ENCODE assay signal across 20 mouse cellular contexts in the genomic region with DNA sequence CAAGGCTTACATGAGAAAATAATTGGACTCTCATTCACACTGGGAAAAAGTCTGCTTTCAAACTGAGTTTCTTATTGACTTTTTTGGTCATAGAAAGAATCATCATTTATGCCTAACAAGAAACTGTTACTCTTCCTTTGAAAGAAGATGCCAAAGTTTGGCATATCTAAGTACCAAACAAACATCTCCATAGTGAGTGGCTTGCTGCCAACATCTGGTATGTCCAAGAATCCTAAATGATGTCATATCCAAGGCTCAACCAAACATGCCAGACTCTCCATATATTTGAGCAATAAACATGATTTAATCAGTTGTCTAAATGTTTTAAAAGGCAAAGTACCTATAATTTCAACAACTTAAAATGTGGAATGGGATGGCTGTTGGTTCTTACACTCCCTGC. TPM values are rescaled to one million over a fixed set of nuclear protein-coding genes. Genes with fewer than 3 reads are reported as not detected.
DNase-seq lines count a peak whose midpoint lies in the region; ATAC-seq lines count a peak whose summit lies in the region.
"Had no signal": no experiment of that assay in that cellular context is flagged by ENCODE, and none has a peak within 500 bp of the region (broad histone marks: within the 10 kb centered on the region; RNA-seq: fewer than 3 reads in every experiment).

No protein-coding gene starts in this region.

- peaks cover 2% of the 10 kb centered on the region; the same call in 1 of the 2 replicates for H3K4me1 ChIP-seq in forebrain, embryonic 14.5 days (ENCODE audit: control insufficient read depth, insufficient read depth, low read length)
- peaks cover 10% of the 10 kb centered on the region; the same call in 1 of the 2 replicates for H3K4me1 ChIP-seq in forebrain, embryonic 15.5 days
- H3K4me1 ChIP-seq: embryonic facial prominence, embryonic 15.5 days; forebrain, embryonic 10.5 days; heart, embryonic 12.5 days; hindbrain, embryonic 10.5 days; intestine, embryonic 15.5 days had no signal

- no peak overlapping the region for H3K27ac ChIP-seq in forebrain, embryonic 14.5 days (ENCODE audit: low read depth, low read length)
- H3K27ac ChIP-seq in forebrain, embryonic 15.5 days (replicated peaks): no peak overlapping the region
- H3K27ac ChIP-seq: embryonic facial prominence, embryonic 15.5 days; forebrain, embryonic 10.5 days; gastrocnemius, adult 2 months; hindbrain, embryonic 10.5 days; intestine, embryonic 15.5 days had no signal

- no peak overlapping the region for H3K4me2 ChIP-seq in forebrain, embryonic 14.5 days (ENCODE audit: low read length)
- H3K4me2 ChIP-seq in forebrain, embryonic 15.5 days (replicated peaks): no peak overlapping the region
- H3K4me2 ChIP-seq: embryonic facial prominence, embryonic 15.5 days; heart, embryonic 12.5 days; intestine, embryonic 15.5 days had no signal

- H3K4me3 ChIP-seq in forebrain, embryonic 14.5 days (ENCODE audit: low read depth, low read length): no peak overlapping the region
- no peak overlapping the region for H3K4me3 ChIP-seq in forebrain, embryonic 15.5 days
- H3K4me3 ChIP-seq: embryonic facial prominence, embryonic 15.5 days; erythroblast, embryonic 14.5 days; forebrain, embryonic 10.5 days; gastrocnemius, adult 2 months; heart, embryonic 12.5 days; hindbrain, embryonic 10.5 days; intestine, embryonic 15.5 days had no signal

- ATAC-seq in forebrain, embryonic 14.5 days: no peak
- ATAC-seq in forebrain, embryonic 15.5 days (replicated peaks): no peak
- ATAC-seq: intestine, embryonic 15.5 days had no signal

- peak; percentile 53 for DNase-seq in forebrain, embryonic 14.5 days (ENCODE audit: low spot score)
- peak; percentile 47 for DNase-seq in left cerebral cortex, postnatal 4 days
- no peak for DNase-seq in left cerebral cortex, adult 8-10 months (ENCODE audit: low spot score in 2 of 2)
- peak; percentile 34 for DNase-seq in 3T3-L1 (ENCODE audit: low read depth, low spot score)
- peak; percentile 60 for DNase-seq in NIH3T3 (ENCODE audit: low read depth)
- DNase-seq in kidney, postnatal 14 days: no peak
- DNase-seq: adrenal gland, postnatal 14 days; cerebellum, adult 18-20 months; cerebellum, postnatal 14 days; embryo, embryonic 11 days; gastrocnemius, adult 2 months; gastrocnemius, postnatal 25 days had no signal

- H3K36me3 ChIP-seq in forebrain, embryonic 14.5 days (ENCODE audit: control insufficient read depth, insufficient read depth, low read length): no peaks in the 10 kb centered on the region
- H3K36me3 ChIP-seq in forebrain, embryonic 15.5 days: no peaks in the 10 kb centered on the region
- H3K36me3 ChIP-seq: embryonic facial prominence, embryonic 15.5 days; forebrain, embryonic 10.5 days; heart, embryonic 12.5 days; hindbrain, embryonic 10.5 days; intestine, embryonic 15.5 days had no signal

- intact Hi-C loops in left cerebral cortex, postnatal 4 days (cut with DNase I): no loop called here

- no peaks in the 10 kb centered on the region for H3K27me3 ChIP-seq in forebrain, embryonic 14.5 days (replicated peaks; ENCODE audit: control insufficient read depth, insufficient read depth, low read length)
- no peaks in the 10 kb centered on the region for H3K27me3 ChIP-seq in forebrain, embryonic 15.5 days
- H3K27me3 ChIP-seq: CH12.LX; embryonic facial prominence, embryonic 15.5 days; heart, embryonic 12.5 days; intestine, embryonic 15.5 days had no signal

- no peak overlapping the region for H3K9ac ChIP-seq in forebrain, embryonic 14.5 days (ENCODE audit: low read length)
- no peak overlapping the region for H3K9ac ChIP-seq in forebrain, embryonic 15.5 days (replicated peaks)
- H3K9ac ChIP-seq: embryonic facial prominence, embryonic 15.5 days; heart, embryonic 12.5 days; intestine, embryonic 15.5 days had no signal

- H3K9me3 ChIP-seq in forebrain, embryonic 14.5 days (replicated peaks; ENCODE audit: control insufficient read depth, low read length): no peaks in the 10 kb centered on the region
- no peaks in the 10 kb centered on the region for H3K9me3 ChIP-seq in forebrain, embryonic 15.5 days
- H3K9me3 ChIP-seq: embryonic facial prominence, embryonic 15.5 days; forebrain, embryonic 10.5 days; heart, embryonic 12.5 days; hindbrain, embryonic 10.5 days; intestine, embryonic 15.5 days had no signal

RNA-seq across cellular contexts. Expression of a gene that starts 16.5 kb away (rescaled TPM):
- 854 and 922 TPM in 2 replicates for polyA plus RNA-seq in forebrain, embryonic 14.5 days (2014; fragmentation: Nextera tagmentation; extraction: Ambion mirVana)
- 711 and 729 TPM in 2 replicates for polyA plus RNA-seq in forebrain, embryonic 15.5 days (2015; fragmentation: Nextera tagmentation; extraction: Ambion mirVana)
- 100 to 1,000 TPM; 619 to 641 TPM for total RNA-seq in left cerebral cortex, postnatal 4 days (2021)
- 100 to 1,000 TPM; 509 to 621 (median 540) TPM for total RNA-seq in left cerebral cortex, adult 8-10 months (2022)

Comparison
In these comparisons a context has a peak if more than half of its experiments do, and no peak if none do; other contexts are left out.
1. DNase-seq: peak in forebrain, embryonic 14.5 days (single experiment), left cerebral cortex, postnatal 4 days (single experiment), 3T3-L1 (single experiment) and NIH3T3 (single experiment); none in left cerebral cortex, adult 8-10 months (0 of 2) and kidney, postnatal 14 days (single experiment).